Mouse (Mus musculus) heart, postnatal 0 days (tissue): ENCODE results near the gene Abhd8.

Source experiments
- CTCF ChIP-seq: IDR thresholded peaks from 2 replicates; pipeline ENCODE4 v1.5.1; 2016; ENCODE audit warnings: antibody characterized with exemption, control low read depth, low read depth
- EP300 ChIP-seq: IDR thresholded peaks from 2 replicates; pipeline ENCODE4 v1.6.1; 2016; ENCODE audit warnings: antibody characterized with exemption, low read depth

DNA sequence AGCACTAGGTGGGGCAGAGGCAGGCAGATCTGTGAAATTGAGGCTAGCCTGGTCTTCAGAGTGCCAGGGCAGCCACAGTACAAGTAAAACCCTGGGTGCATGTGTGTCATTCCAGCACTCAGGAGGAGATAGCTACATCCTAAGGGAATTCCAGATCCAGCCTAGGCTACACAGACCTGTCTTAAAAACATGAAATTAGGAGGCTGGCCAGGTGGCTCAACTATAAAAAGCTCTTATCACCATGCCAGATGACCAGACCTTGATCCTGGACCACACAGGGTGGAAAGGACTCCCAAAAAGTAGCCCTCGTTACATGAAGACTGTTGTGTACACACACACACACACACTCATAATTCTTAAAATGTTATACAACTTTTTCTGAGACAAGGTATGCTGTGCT lies 4.5 kb upstream of the Abhd8 start:
- no peak for TF ChIP-seq CTCF
- no peak for TF ChIP-seq EP300
